Mouse (Mus musculus) G1E-ER4 (cell line): ENCODE results near the gene Rps18. TPM values are rescaled to one million over a fixed set of nuclear protein-coding genes. Genes with fewer than 3 reads are reported as not detected.

Source experiments
- GATA1 ChIP-seq: IDR thresholded peaks from one replicate; pipeline ENCODE4 v1.8.0; 2012; ENCODE audit warnings: low read length, inconsistent platforms
- polyA plus RNA-seq: library from polyadenylated mRNA; stranded (reverse); fragments of >175 nt; gene quantifications from 2 replicates; pipeline ENCODE4 v1.2.3, GENCODE M21; 2012

The Rps18 gene
- polyA plus RNA-seq, 1 experiment: 364 TPM

DNA sequence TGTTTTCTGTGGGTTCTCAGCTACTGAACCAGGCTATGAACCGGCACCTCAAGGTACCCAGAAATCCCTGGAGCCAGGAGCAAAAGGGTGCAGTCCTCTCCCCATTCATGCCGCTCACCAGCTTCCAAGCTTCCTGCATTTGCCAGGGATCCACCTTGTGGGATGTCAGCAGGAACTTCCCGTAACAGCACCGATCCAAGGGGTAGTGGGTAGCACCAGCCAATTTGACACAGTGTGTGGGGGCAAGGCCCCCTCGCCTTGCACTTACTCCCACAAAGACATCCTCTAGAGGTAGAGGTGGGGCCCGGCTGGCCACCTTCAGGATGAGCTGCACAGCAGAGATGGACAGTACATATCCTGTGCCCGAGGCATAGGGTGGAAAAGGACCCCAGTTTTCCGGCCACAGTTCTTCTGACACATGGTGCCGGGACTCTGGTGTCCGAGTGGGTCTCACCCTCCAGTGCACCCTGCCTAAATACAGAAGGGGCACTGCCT is 5.6 kb downstream of the Rps18 start:
- no peak for TF ChIP-seq GATA1

DNA sequence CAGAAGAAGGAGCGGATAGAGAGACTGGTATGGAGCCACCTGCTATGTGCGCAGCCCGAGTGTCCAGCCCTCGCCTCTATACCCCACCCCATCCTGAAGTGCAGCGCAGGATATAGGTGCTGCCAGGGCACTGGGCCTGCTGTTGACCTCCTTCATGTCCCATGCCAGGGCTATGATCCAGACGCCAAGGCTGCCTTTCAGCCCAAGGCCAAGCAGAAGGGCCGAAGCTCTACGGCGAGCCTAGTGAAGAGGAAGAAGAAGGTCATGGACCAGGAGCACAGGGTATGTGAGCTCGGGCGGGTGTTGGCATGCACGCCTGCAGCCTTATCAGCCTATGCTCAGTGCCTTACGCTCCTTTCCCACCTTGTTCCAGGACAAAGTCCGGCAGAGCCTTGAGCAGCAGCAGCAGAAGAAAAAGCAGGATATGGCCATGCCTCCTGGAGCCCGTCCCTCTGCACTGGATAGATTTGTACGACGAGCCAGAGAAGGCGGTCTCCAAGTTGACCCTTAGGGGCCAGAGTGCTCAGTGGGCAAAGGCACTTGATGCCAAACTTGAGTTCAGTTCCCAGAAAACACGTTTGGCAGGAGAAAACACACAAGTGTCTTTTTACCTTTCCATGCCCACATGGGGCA is 6.8 kb downstream of the Rps18 start:
- TF ChIP-seq GATA1: no peak

DNA sequence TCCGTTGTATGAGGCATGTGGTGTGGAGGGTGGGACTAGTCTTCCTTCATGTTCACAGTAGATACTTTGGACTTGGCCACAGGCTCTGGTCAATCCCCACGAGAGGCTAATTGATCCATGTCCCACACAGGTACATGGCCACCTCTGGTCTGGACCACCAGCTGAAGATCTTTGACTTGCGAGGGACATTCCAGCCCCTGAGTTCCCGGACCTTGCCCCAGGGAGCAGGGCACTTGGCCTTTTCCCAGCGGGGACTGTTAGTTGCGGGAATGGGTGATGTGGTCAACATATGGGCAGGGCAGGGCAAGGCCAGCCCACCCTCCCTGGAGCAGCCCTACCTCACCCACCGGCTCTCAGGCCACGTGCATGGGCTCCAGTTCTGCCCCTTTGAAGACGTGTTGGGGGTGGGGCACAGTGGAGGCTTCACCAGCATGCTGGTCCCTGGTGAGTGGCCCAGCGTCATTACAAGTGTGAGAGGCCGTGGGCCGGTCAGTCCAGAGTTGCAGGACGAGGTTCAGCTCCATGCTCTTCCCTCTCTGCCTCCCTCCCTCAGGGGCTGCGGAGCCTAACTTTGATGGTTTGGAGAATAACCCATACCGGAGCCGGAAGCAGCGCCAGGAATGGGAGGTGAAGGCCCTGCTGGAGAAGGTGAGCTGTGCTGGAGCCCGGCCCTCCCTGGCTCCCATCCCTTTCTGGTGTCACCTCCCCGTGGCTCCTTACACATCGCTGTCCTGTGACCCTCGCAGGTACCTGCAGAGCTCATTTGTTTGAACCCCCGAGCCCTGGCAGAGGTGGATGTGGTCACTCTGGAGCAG is 7.5 kb downstream of the Rps18 start:
- no peak for TF ChIP-seq GATA1

DNA sequence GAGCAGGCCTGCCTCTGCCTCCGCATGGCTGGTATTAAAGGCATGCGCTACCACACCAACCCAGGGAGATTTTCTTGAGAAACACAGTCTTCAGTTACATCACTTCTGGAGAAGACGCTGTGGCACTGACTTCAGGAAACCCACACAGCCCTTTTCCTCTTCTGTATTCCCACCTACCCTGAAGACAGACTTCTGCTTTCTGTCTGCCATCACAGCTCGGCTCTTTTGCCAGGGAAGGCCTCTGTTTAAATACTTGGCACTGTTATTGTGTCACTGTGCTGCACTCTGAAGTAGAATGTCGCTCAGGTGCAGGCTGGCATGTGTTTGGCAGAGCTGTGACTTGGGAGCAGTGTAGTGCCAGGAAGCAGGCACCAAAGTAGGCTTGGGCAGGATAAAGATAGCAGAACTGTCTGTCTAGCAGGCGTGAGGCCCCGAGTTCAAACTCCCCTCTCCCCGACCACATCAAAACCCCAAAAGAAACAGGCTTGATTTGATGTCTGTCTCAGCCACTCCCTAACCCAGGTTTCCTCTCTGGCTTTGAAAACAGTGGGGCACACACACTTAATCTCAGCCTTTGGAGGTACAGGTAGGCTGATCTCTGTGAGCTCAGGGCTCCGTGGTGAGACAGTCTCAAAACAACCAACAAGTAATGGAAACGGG is 8.2 kb downstream of the Rps18 start:
- no peak for TF ChIP-seq GATA1

DNA sequence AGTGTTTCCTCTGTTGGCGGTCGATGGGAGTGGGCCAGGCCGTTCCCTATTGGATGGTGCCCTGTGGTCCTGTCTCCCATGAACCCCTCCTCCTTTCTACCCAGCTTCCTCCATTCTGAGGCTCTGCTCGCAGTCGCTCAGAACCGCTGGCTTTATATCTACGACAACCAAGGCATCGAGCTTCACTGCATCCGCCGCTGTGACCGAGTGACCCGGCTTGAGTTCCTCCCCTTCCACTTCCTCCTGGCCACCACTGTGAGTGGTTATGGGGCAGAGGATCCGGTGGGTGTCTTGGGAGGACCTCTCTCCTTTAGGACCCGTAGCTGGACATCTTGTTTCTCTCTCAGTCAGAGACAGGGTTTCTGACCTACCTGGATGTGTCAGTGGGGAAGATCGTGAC is 12.3 kb downstream of the Rps18 start:
- no peak for TF ChIP-seq GATA1

DNA sequence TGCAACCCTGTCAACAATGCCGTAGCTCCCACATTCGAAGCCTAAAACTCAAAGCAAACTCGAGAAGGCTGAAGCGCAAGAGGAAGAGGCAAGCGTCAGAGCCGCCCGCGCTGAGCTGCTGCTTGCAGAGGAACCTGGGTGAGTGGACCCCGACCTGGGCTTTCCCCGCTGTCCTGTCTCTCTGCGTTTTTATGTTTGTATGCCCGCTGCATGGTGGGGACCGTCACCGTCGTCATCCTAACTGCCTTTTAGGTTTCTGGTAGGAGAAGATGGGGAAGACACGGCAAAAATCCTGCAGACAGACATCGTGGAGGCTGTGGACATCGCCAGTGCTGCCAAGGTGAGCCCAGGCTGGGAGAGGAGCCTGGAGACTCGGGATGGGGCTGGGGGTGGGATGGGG is 14.4 kb downstream of the Rps18 start:
- no peak for TF ChIP-seq GATA1

DNA sequence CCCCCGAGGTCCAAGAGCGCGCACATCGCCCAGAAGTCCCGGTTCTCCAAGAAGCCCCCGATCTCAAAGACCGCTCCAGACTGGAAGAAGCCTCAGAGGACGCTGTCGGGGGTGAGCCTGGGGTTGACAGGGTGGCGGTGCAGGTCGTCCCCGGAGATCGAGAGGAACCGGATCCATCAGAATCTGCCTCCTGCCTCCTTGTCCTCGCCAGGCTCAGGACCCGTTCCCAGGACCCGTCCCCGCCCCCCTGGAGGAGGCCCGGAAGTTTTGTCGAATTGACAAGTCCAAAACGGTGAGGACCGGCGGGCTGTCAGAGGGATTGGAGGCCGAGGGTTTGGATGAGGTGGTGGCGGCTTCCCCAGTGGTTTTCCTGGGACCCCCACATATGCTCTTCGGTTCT is 14.8 kb downstream of the Rps18 start:
- TF ChIP-seq GATA1: no peak

DNA sequence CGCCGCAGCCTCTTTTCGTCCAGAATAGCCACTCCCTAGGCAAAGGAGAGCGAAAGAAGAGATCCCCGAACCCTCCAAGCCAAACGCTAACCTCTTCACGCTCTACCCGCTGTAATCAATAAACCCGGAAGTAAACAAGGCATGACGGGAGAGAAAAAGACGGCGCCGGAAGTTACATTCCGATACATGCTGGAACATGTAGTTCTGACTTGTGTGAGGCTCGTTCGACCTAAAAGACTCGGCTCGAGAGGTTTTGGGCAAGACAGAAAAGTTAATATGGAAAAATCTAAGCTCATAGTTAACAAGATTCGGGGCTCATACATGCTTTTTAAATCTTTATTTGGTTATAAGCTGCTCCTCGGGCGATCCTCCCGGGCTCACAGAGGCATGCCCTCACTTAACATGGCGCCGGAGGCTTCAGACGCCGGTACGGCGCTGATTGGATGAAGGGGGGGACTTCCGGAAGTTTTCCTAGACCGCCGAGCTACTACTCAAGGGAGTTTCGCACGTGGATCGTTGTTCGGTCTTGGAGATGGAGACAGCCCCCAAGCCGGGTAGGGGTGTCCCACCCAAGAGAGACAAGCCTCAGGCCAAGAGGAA is 15.5 kb downstream of the Rps18 start, which contains the start of the genes Pfdn6 and Wdr46:
TSS of gene Pfdn6 (minus strand) at position 138 of the 600 bp plus-strand sequence.
TSS of gene Wdr46 (plus strand) at position 455 of the 600 bp plus-strand sequence.
- no peak for TF ChIP-seq GATA1

DNA sequence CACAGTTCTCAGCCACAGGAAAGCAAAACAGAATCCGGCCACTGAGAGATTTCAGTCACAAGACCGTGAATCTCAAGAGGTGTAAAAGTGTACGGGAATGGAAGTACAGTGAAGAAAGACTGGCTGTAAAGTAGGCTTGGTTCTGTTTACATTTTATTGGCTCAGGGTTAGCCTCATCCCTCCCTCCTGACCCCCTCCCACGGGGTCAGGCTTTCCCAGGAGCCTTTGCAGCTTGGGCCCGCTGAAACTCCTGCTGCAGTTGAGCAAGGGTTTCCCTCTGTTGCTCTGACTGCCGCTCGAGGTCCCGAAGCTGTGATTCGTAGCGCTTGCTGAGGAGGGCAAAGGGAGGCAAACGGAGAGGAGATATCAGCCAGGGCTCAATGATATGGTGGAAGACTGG is 17.0 kb downstream of the Rps18 start:
- TF ChIP-seq GATA1: no peak

DNA sequence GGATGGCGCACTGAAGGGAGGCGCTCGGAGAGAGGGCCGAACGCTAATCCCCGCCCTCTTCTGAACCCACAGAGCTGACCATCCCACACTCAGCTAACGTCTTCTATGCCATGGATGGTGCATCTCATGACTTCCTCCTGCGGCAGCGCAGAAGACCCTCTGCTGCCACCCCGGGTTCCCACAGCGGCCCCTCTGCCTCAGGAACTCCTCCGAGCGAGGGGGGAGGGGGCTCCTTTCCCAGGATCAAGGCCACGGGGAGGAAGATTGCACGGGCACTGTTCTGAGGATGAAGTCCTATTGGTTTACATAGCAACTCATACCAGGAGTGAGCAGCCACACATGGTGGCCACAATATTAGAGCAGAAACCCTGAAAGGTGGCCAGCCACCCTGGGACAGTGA is 18.8 kb downstream of the Rps18 start:
- TF ChIP-seq GATA1: no peak

DNA sequence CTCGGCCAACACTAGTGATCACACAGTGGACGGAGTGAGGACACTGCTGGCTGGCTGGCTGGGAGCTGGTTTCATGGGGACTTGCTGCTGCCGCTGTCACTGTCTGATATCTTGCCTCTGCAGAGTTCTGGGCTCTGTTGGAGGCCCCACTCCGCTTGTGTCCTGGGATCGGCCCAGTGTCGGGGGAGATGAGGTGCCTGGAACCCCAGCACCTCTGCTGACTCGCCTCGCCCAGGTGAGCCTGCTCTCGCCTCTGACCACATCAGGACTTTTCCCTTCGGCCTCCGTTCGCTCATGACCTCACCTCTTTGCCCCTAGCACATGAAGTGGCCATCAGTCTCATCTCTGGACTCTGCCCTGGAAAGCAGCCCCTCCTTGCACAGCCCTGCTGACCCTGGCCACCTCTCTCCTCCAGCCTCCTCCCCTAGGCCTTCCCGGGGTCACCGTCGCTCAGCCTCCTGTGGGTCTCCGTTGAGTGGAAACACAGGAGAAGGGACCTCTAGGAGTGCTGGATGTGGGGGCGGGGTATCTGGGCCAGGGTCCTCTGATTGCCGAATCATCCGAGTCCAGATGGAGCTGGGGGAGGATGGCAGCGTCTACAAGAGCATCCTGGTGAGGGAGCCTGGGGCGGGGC is 20.3 kb downstream of the Rps18 start:
- no peak for TF ChIP-seq GATA1

DNA sequence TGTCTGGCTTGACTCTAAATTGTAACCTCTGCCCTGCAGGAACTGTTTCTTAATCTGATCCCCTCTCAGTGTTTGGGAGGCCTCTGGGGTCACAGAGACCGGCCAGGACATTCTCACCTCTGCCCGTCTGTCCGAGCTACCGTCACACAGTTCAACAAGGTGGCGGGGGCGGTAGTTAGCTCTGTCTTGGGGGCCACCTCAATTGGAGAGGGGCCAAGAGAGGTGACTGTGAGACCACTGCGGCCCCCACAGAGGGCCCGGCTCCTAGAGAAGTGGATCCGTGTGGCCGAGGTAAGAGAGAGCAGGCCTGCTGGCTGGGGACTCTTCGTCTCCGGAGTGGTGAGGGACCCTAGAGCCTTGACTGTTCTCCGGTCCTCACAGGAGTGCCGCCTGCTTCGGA is 22.8 kb downstream of the Rps18 start:
- no peak for TF ChIP-seq GATA1

DNA sequence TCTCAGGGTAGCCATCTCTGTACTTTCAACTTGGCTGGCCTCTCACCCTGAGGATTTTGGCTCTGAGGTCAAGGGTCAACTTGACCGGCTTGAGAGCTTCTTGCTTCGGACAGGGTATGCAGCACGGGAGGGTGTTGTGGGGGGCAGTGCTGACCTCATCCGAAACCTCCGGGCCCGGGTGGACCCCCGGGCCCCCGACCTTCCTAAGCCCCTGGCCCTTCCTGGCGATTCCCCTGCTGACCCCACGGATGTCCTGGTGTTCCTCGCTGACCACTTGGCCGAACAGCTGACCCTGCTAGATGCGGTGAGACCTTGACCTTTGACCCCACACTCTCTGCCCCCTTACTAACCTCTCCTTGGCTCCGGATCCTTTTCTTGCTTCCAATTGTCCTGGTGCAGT is 23.4 kb downstream of the Rps18 start:
- TF ChIP-seq GATA1: no peak

DNA sequence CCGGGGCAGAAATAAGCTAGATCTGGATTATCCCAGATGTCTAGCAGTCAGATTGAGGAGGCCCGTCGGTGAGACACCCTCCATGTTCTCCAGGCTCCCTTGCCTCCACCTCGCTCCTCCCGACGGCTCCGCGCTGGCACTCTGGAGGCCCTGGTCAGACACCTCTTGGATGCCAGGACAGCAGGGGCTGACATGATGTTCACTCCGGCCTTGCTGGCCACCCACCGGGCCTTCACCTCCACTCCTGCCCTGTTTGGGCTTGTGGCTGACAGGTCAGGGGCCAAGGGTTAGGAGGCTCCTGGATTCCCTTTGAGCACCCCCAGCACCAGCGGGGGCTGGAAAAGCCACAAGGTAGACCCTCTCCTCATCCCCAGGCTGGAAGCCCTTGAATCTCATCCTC is 23.9 kb downstream of the Rps18 start:
- TF ChIP-seq GATA1: no peak

DNA sequence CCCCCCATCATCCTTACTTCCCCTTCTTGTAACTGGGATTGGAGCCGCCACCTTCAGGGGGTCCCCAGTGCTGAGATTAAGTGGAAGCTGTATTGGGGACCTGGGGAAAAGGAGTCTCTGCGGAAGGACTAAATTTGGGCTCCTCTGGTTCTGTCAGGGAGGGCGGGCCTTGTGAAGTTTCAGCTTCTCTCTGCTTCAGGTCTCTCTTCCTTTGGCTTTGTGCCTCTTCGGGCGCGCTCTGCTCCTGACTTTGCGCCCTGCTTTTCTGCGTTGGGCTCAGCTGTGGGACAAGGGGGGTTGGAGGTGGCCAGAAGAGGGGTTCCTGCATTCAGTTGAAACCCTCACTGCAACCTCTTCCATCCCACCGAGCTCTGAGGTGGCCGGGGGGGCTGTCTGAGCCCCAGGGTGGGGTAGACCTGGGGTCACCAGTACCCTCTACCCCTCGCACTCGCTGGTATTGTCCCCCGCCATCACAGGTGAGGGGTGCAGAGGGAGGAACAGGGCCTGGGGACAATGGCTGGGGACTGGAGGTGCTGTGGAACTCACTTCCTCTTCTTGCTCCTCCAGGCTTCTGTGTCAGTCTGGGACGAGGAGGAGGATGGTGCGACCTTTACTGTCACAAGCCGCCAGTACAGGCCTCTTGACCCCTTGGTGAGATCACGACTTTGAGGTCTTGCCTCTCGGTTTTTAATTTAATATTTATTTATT is 24.5 kb downstream of the Rps18 start:
- TF ChIP-seq GATA1: no peak
